Mouse (Mus musculus) cerebellum, adult 2 months (tissue): Measurements from ENCODE around the gene Pmepa1. TPM values are rescaled to one million over a fixed set of nuclear protein-coding genes. Genes with fewer than 3 reads are reported as not detected.

Source experiments
- DNase-seq, 2 experiments: peaks; one replicate each; pipeline ENCODE4 v3.0.0; 2021
- H3K27ac ChIP-seq: fragments of 200-500 bp; 2 replicates; pipeline ENCODE4 v1.5.1; 2012; ENCODE audit warnings: low read length, control low read depth, inconsistent platforms; ENCODE audit not compliant: insufficient read depth
- H3K27me3 ChIP-seq: fragments of 200-500 bp; 2 replicates; pipeline ENCODE4 v1.6.1; 2012; ENCODE audit warnings: inconsistent platforms, mild to moderate bottlenecking, low read length, moderate library complexity; ENCODE audit not compliant: control insufficient read depth, insufficient read depth
- H3K4me1 ChIP-seq: fragments of 200-500 bp; 2 replicates; pipeline ENCODE4 v1.6.1; 2011; ENCODE audit warnings: low read length; ENCODE audit not compliant: control insufficient read depth, insufficient read depth
- H3K4me3 ChIP-seq: fragments of 200-500 bp; replicated peaks from 2 replicates; pipeline ENCODE3; 2011; ENCODE audit warnings: mild to moderate bottlenecking, low read depth, low read length, control low read depth; ENCODE audit not compliant: insufficient read depth
- CTCF ChIP-seq: fragments of 200-500 bp; IDR thresholded peaks from 2 replicates; pipeline ENCODE4 v1.5.1; 2011; ENCODE audit warnings: low read depth, mild to moderate bottlenecking, control low read depth, low read length, moderate library complexity, borderline replicate concordance; ENCODE audit not compliant: insufficient read depth
- POLR2A ChIP-seq: fragments of 200-500 bp; IDR thresholded peaks from 2 replicates; pipeline ENCODE4 v1.6.1; 2011; ENCODE audit warnings: low read length, control low read depth, borderline replicate concordance; ENCODE audit not compliant: insufficient read depth
- WGBS: fragments of 180-500 bp; shearing (Covaris S2); methylation state at CpG from one replicate; pipeline ENCODE4 v1.1.7; 2018; 5-methylcytosine and 5-hydroxymethylcytosine counted together
- polyA plus RNA-seq: library from polyadenylated mRNA; depleted of rRNA; stranded (reverse); fragments of >200 nt; gene quantifications from 2 replicates; pipeline ENCODE4 v1.2.3, GENCODE M21; 2012

Gene Pmepa1
- polyA plus RNA-seq, 1 experiment, result 24.1 TPM

- Histone ChIP-seq H3K27ac (no peak overlapping the region), H3K4me1 (no peaks in the 10 kb centered on the region), H3K27me3 (no peaks in the 10 kb centered on the region), H3K4me3 (no peak overlapping the region)
- no peak for TF ChIP-seq POLR2A
- no peak for TF ChIP-seq CTCF
- no peak for DNase-seq
- whole genome bisulfite sequencing, result 86% methylated on average over 10 of the region's 10 CpGs
These were observed 93.0 kb downstream of the Pmepa1 start for GRCm38 (mm10) chr2:173183311-173183710.

GRCm38 (mm10) chr2:173182796-173183195, 93.5 kb downstream of the Pmepa1 start:
- Histone ChIP-seq H3K27me3 (no peaks in the 10 kb centered on the region), H3K4me3 (no peak overlapping the region), H3K4me1 (no peaks in the 10 kb centered on the region), H3K27ac (no peak overlapping the region)
- TF ChIP-seq POLR2A, result no peak
- no peak for TF ChIP-seq CTCF
- DNase-seq, result no peak
- 74% methylated on average over 7 of the region's 7 CpGs for WGBS

GRCm38 (mm10) chr2:173181901-173182300, 94.4 kb downstream of the Pmepa1 start:
- H3K4me3 ChIP-seq, result no peak overlapping the region
- no peak overlapping the region for H3K27ac ChIP-seq
- 83% methylated on average over 7 of the region's 7 CpGs for WGBS
- no peaks in the 10 kb centered on the region for H3K4me1 ChIP-seq
- H3K27me3 ChIP-seq, result no peaks in the 10 kb centered on the region
- no peak for TF ChIP-seq POLR2A
- TF ChIP-seq CTCF, result no peak
- DNase-seq, result no peak

- no peak overlapping the region for H3K4me3 ChIP-seq
- TF ChIP-seq CTCF, result no peak
- TF ChIP-seq POLR2A, result no peak
- H3K4me1 ChIP-seq, result no peaks in the 10 kb centered on the region
- no peak for DNase-seq
- H3K27ac ChIP-seq, result no peak overlapping the region
- 46% methylated on average over 5 of the region's 5 CpGs for WGBS
- H3K27me3 ChIP-seq, result no peaks in the 10 kb centered on the region
These were observed 94.8 kb downstream of the Pmepa1 start for GRCm38 (mm10) chr2:173181486-173181885.

GRCm38 (mm10) chr2:173180721-173181388, 95.5 kb downstream of the Pmepa1 start:
- DNase-seq, result no peak
- no peaks in the 10 kb centered on the region for H3K4me1 ChIP-seq
- TF ChIP-seq POLR2A (no peak), CTCF (no peak)
- 87% methylated on average over 11 of the region's 11 CpGs for WGBS
- H3K27ac ChIP-seq, result no peak overlapping the region
- H3K4me3 ChIP-seq, result no peak overlapping the region
- no peaks in the 10 kb centered on the region for H3K27me3 ChIP-seq

GRCm38 (mm10) chr2:173180026-173180425, 96.3 kb downstream of the Pmepa1 start:
- H3K4me3 ChIP-seq, result no peak overlapping the region
- no peak for DNase-seq
- whole genome bisulfite sequencing, result 87% methylated on average over 4 of the region's 4 CpGs
- no peaks in the 10 kb centered on the region for H3K27me3 ChIP-seq
- H3K27ac ChIP-seq, result no peak overlapping the region
- H3K4me1 ChIP-seq, result no peaks in the 10 kb centered on the region
- TF ChIP-seq POLR2A (no peak), CTCF (no peak)

GRCm38 (mm10) chr2:173179046-173179445, 97.3 kb downstream of the Pmepa1 start:
- Histone ChIP-seq H3K27ac (no peak overlapping the region), H3K27me3 (no peaks in the 10 kb centered on the region), H3K4me3 (no peak overlapping the region), H3K4me1 (no peaks in the 10 kb centered on the region)
- no peak for DNase-seq
- WGBS, result 83% methylated on average over 7 of the region's 7 CpGs
- TF ChIP-seq CTCF (no peak), POLR2A (no peak)

- H3K4me3 ChIP-seq, result no peak overlapping the region
- WGBS, result 18% methylated on average over 8 of the region's 8 CpGs
- no peak for DNase-seq
These were observed 98.4 kb downstream of the Pmepa1 start for GRCm38 (mm10) chr2:173177951-173178350.

More at GRCm38 (mm10) chr2:173177951-173178350, 98.4 kb downstream of the Pmepa1 start:
- Histone ChIP-seq H3K4me1 (no peaks in the 10 kb centered on the region), H3K27me3 (no peaks in the 10 kb centered on the region), H3K27ac (no peak overlapping the region)
- TF ChIP-seq POLR2A (no peak), CTCF (no peak)
